In the genomic region with DNA sequence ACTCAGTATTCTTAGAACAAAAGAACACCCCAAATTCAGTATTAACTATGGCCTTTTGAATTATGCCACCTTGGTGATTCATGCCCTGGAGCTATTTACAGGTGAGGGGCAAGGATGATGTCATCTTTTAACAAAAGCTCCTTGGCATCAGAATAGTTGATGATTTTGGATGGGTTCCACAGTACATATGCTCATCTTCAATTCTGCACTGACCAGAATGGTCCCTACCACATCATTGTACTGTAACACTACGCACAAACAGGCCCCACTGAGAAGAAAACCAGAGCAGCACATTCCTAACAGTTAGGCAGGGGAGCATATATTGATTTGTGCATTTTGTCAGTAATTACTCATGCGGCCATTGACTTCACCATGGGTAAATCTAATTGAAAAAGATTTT, we compare ENCODE assay signal across 22 mouse cellular contexts.
DNase-seq lines count a peak whose midpoint lies in the region; ATAC-seq and TF ChIP-seq lines count a peak whose summit lies in the region.
"Had no signal": no experiment of that assay in that cellular context is flagged by ENCODE, and none has a peak within 500 bp of the region (broad histone marks: within the 10 kb centered on the region; RNA-seq: fewer than 3 reads in every experiment).

No protein-coding gene starts in this region.

- no peaks in the 10 kb centered on the region for H3K36me3 ChIP-seq in hindbrain, postnatal 0 days (ENCODE audit: insufficient read depth, low read length)
- H3K36me3 ChIP-seq in hindbrain, embryonic 16.5 days (ENCODE audit: control insufficient read depth, insufficient read depth, low read length): no peaks in the 10 kb centered on the region
- H3K36me3 ChIP-seq in kidney, embryonic 15.5 days: no peaks in the 10 kb centered on the region
- H3K36me3 ChIP-seq: embryonic facial prominence, embryonic 10.5 days; forebrain, embryonic 10.5 days; G1E; heart, embryonic 10.5 days had no signal

- H3K4me2 ChIP-seq in hindbrain, postnatal 0 days (ENCODE audit: low read depth, low read length): no peak overlapping the region
- H3K4me2 ChIP-seq in hindbrain, embryonic 16.5 days (ENCODE audit: low read length): no peak overlapping the region
- H3K4me2 ChIP-seq in kidney, embryonic 15.5 days: no peak overlapping the region

- peak; percentile 70 for ATAC-seq in cerebellum, adult (ENCODE audit: insufficient number of reproducible peaks, low FRiP score, low TSS enrichment)
- ATAC-seq in hindbrain, postnatal 0 days: peak; percentile 57; the same call in 1 of the 2 replicates
- ATAC-seq in hindbrain, embryonic 16.5 days: no peak
- ATAC-seq in kidney, embryonic 15.5 days (replicated peaks; ENCODE audit: low FRiP score): no peak
- ATAC-seq: CD4-positive, CD25-positive, alpha-beta regulatory T cell, adult 4 months; forebrain, embryonic 14.5 days; intestine, embryonic 16.5 days had no signal

- H3K4me1 ChIP-seq in hindbrain, postnatal 0 days (ENCODE audit: insufficient read depth, low read length): no peaks in the 10 kb centered on the region
- no peaks in the 10 kb centered on the region for H3K4me1 ChIP-seq in hindbrain, embryonic 16.5 days (ENCODE audit: control insufficient read depth, insufficient read depth, low read depth, low read length)
- H3K4me1 ChIP-seq in kidney, embryonic 15.5 days: no peaks in the 10 kb centered on the region
- H3K4me1 ChIP-seq: embryonic facial prominence, embryonic 10.5 days; heart, embryonic 10.5 days had no signal

- H3K27me3 ChIP-seq in hindbrain, postnatal 0 days (ENCODE audit: insufficient read depth, low read length): no peaks in the 10 kb centered on the region
- no peaks in the 10 kb centered on the region for H3K27me3 ChIP-seq in hindbrain, embryonic 16.5 days (replicated peaks; ENCODE audit: control insufficient read depth, insufficient read depth, low read length)
- H3K27me3 ChIP-seq in kidney, embryonic 15.5 days: no peaks in the 10 kb centered on the region

- H3K9ac ChIP-seq in hindbrain, postnatal 0 days (replicated peaks; ENCODE audit: low read length): no peak overlapping the region
- H3K9ac ChIP-seq in hindbrain, embryonic 16.5 days (ENCODE audit: low read depth, low read length): no peak overlapping the region
- H3K9ac ChIP-seq in kidney, embryonic 15.5 days: no peak overlapping the region

- no peak overlapping the region for H3K27ac ChIP-seq in hindbrain, postnatal 0 days
- no peak overlapping the region for H3K27ac ChIP-seq in hindbrain, embryonic 16.5 days (ENCODE audit: low read depth, low read length)
- no peak overlapping the region for H3K27ac ChIP-seq in kidney, embryonic 15.5 days
- H3K27ac ChIP-seq: embryonic facial prominence, embryonic 10.5 days; forebrain, embryonic 10.5 days; gastrocnemius, adult 2 months; heart, embryonic 10.5 days had no signal

- DNase-seq in cerebellum, postnatal 4 days (ENCODE audit: low spot score in 2 of 2): no peak
- DNase-seq in hindbrain, postnatal 0 days (ENCODE audit: low spot score): no peak
- peak; percentile 25 to 46 for DNase-seq in cerebellum, adult 18-20 months
- DNase-seq in cerebellum, adult 9-11 months: peak; percentile 55
- DNase-seq in neural tube, embryonic 10.5 days (ENCODE audit: extremely low spot score, low spot score): no peak
- DNase-seq: adrenal gland, postnatal 10 days; B cell, adult 2 months; gastrocnemius, adult 2 months; gastrocnemius, postnatal 25 days; heart, adult 18-20 months; heart, postnatal 14 days; kidney, adult 2 months had no signal

- 73% methylated on average over 2 of the region's 2 CpGs for WGBS in hindbrain, postnatal 0 days
- 69% methylated on average over 2 of the region's 2 CpGs for WGBS in hindbrain, embryonic 16.5 days
- 86% methylated on average over 2 of the region's 2 CpGs for WGBS in kidney, embryonic 15.5 days

- no peak overlapping the region for H3K4me3 ChIP-seq in hindbrain, postnatal 0 days (ENCODE audit: low read length)
- no peak overlapping the region for H3K4me3 ChIP-seq in hindbrain, embryonic 16.5 days (ENCODE audit: low read length)
- no peak overlapping the region for H3K4me3 ChIP-seq in kidney, embryonic 15.5 days (replicated peaks)
- H3K4me3 ChIP-seq: embryonic facial prominence, embryonic 10.5 days; forebrain, embryonic 10.5 days; gastrocnemius, adult 2 months; heart, embryonic 10.5 days had no signal

- H3K9me3 ChIP-seq in hindbrain, postnatal 0 days (ENCODE audit: low read length): no peaks in the 10 kb centered on the region
- no peaks in the 10 kb centered on the region for H3K9me3 ChIP-seq in hindbrain, embryonic 16.5 days (ENCODE audit: control insufficient read depth, low read length)
- no peaks in the 10 kb centered on the region for H3K9me3 ChIP-seq in kidney, embryonic 15.5 days (replicated peaks)
- H3K9me3 ChIP-seq: embryonic facial prominence, embryonic 10.5 days; forebrain, embryonic 10.5 days; G1E; heart, embryonic 10.5 days had no signal

- no peak for TF ChIP-seq CTCF in hindbrain, postnatal 0 days (IDR thresholded peaks at IDR 0.05; ENCODE audit: low read depth)

Comparison
In these comparisons a context has a peak if more than half of its experiments do, and no peak if none do; other contexts are left out.
1. ATAC-seq: peak in cerebellum, adult (single experiment) and hindbrain, postnatal 0 days (single experiment); none in hindbrain, embryonic 16.5 days (single experiment) and kidney, embryonic 15.5 days (single experiment).
2. DNase-seq: peak in cerebellum, adult 18-20 months (2 of 2) and cerebellum, adult 9-11 months (single experiment); none in cerebellum, postnatal 4 days (0 of 2), hindbrain, postnatal 0 days (single experiment) and neural tube, embryonic 10.5 days (single experiment).